Comparison of ENCODE assay signal across 14 mouse cellular contexts in genomic region chr17:72796506-72796905, GRCm38 (mm10). TPM values are rescaled to one million over a fixed set of nuclear protein-coding genes. Genes with fewer than 3 reads are reported as not detected.
DNase-seq lines count a peak whose midpoint lies in the region; ATAC-seq and TF ChIP-seq lines count a peak whose summit lies in the region.
"Had no signal": no experiment of that assay in that cellular context is flagged by ENCODE, and none has a peak within 500 bp of the region (broad histone marks: within the 10 kb centered on the region; RNA-seq: fewer than 3 reads in every experiment).

No protein-coding gene starts in this region.

- TF ChIP-seq CTCF in layer of hippocampus, adult 2 months (conservative IDR thresholded peaks at IDR 0.05): peak; percentile 50
- TF ChIP-seq CTCF in thymus, adult 2 months (IDR thresholded peaks at IDR 0.05; ENCODE audit: borderline replicate concordance, control insufficient read depth, extremely low read depth, insufficient read depth, low read length, poor library complexity): no peak
- peak; percentile 42 for TF ChIP-seq CTCF in Patski (IDR thresholded peaks at IDR 0.05)

- no peak for TF ChIP-seq POLR2A in thymus, adult 2 months (IDR thresholded peaks at IDR 0.05; ENCODE audit: control insufficient read depth, extremely low read depth, insufficient read depth, low read length, poor library complexity)

- H3K4me1 ChIP-seq in thymus, adult 2 months (replicated peaks; ENCODE audit: control insufficient read depth, insufficient read depth, low read length): no peaks in the 10 kb centered on the region
- H3K4me1 ChIP-seq: embryonic facial prominence, embryonic 15.5 days; neural tube, embryonic 15.5 days had no signal

- in situ Hi-C loops in Patski (cut with MboI; ENCODE audit: low pct_unique_long_range_greater_than_20kb): loop anchor here (25.0 kb wide), 2 partner anchors 834 to 909 kb away; no protein-coding TSS in a partner anchor

- no peak for DNase-seq in layer of hippocampus, adult 2 months (ENCODE audit: low spot score in 2 of 2)
- DNase-seq in layer of hippocampus, adult 9-10 months (ENCODE audit: low spot score): no peak
- peak; percentile 19 for DNase-seq in thymus, postnatal 14 days
- DNase-seq in thymus, adult 2 months: no peak
- DNase-seq in Patski (ENCODE audit: low read depth, low spot score): no peak
- DNase-seq in cerebellum, adult 9-10 months: no peak
- DNase-seq in cerebellum, adult 9-11 months: no peak
- DNase-seq: adrenal gland, adult 8-10 months; heart, postnatal 10 days; liver, embryonic 13.5 days had no signal

- no peaks in the 10 kb centered on the region for H3K27me3 ChIP-seq in thymus, adult 2 months (ENCODE audit: control insufficient read depth, insufficient read depth, low read length)
- peaks cover 15% of the 10 kb centered on the region for H3K27me3 ChIP-seq in Patski
- H3K27me3 ChIP-seq: embryonic facial prominence, embryonic 15.5 days; liver, embryonic 13.5 days; neural tube, embryonic 15.5 days had no signal

- CTCF ChIA-PET in Patski (lab: Charles Lee): interaction anchor here (4.2 kb wide), 1 partner anchor 18 kb away, joined by 23 read pairs; no protein-coding TSS in a partner anchor

- H3K27ac ChIP-seq in layer of hippocampus, adult 2 months: no peak overlapping the region
- H3K27ac ChIP-seq in thymus, adult 2 months (ENCODE audit: control insufficient read depth, insufficient read depth, low read length): no peak overlapping the region
- H3K27ac ChIP-seq: embryonic facial prominence, embryonic 15.5 days; liver, embryonic 13.5 days; neural tube, embryonic 15.5 days had no signal

- ATAC-seq in Patski: no peak
- ATAC-seq: inflammation-experienced regulatory T-cells, adult 6 months; midbrain, embryonic 16.5 days had no signal

- 93% methylated on average over 3 of the region's 3 CpGs for WGBS in thymus, adult 2 months

- POLR2A ChIA-PET in Patski (lab: Charles Lee): no interaction called here

- no peaks in the 10 kb centered on the region for H3K36me3 ChIP-seq in thymus, adult 2 months (ENCODE audit: control insufficient read depth, insufficient read depth, low read length)
- H3K36me3 ChIP-seq: embryonic facial prominence, embryonic 15.5 days; liver, embryonic 13.5 days; neural tube, embryonic 15.5 days had no signal

- H3K4me3 ChIP-seq in layer of hippocampus, adult 2 months: no peak overlapping the region
- no peak overlapping the region for H3K4me3 ChIP-seq in thymus, adult 2 months (ENCODE audit: control insufficient read depth, insufficient read depth, low read length)
- H3K4me3 ChIP-seq: embryonic facial prominence, embryonic 15.5 days; liver, embryonic 13.5 days; neural tube, embryonic 15.5 days had no signal

RNA-seq across cellular contexts. Expression of gene Ypel5, which starts 39.7 kb away (rescaled TPM):
- total RNA-seq in layer of hippocampus, adult 2 months (2021): 10 to 100 TPM; 89.8 to 91.3 TPM
- polyA plus RNA-seq in thymus, adult 2 months (2012; rRNA removed): 23.6 and 27.2 TPM in 2 replicates
- 42.7 TPM for polyA plus RNA-seq in Patski (2021)
